Mouse (Mus musculus) heart, embryonic 14.5 days (tissue): Measurements from ENCODE around the gene Prnp. TPM values are rescaled to one million over a fixed set of nuclear protein-coding genes. Genes with fewer than 3 reads are reported as not detected.

Source experiments
- ATAC-seq: fragments of 200-750 bp; cut with Nextera tagmentation; 2 replicates; pipeline ENCODE4 v1.8.0; 2017; ENCODE audit warnings: low read depth, moderate TSS enrichment; ENCODE audit not compliant: insufficient number of reproducible peaks, insufficient read depth, low FRiP score
- H3K27ac ChIP-seq, 2 experiments: fragments of 200-500 bp in 1 of 2; fragments of 300-500 bp in 1 of 2; sonication (generic) in 1 of 2; replicated peaks in 1 of 2; 2 replicates each; pipeline ENCODE4 v1.5.1; 2012 to 2014; ENCODE audit warnings: low read depth in 2 of 2, low read length in 2 of 2, control low read depth in 1 of 2, mild to moderate bottlenecking in 1 of 2, mixed read lengths in 1 of 2; ENCODE audit not compliant: control insufficient read depth in 1 of 2, insufficient read depth in 1 of 2
- H3K27me3 ChIP-seq: fragments of 300-500 bp; sonication (generic); 2 replicates; pipeline ENCODE4 v1.6.1; 2014; ENCODE audit warnings: mild to moderate bottlenecking, low read length, control low read depth; ENCODE audit not compliant: control insufficient read depth, insufficient read depth
- H3K36me3 ChIP-seq: fragments of 300-500 bp; sonication (generic); 2 replicates; pipeline ENCODE4 v1.6.1; 2014; ENCODE audit warnings: mild to moderate bottlenecking, control low read depth, low read length, mixed read lengths; ENCODE audit not compliant: control insufficient read depth, insufficient read depth
- H3K4me1 ChIP-seq, 2 experiments: fragments of 200-500 bp in 1 of 2; fragments of 300-500 bp in 1 of 2; sonication (generic) in 1 of 2; 2 replicates each; pipeline ENCODE4 v1.6.1; 2012 to 2014; ENCODE audit warnings: low read length in 2 of 2, control low read depth in 1 of 2, mixed read lengths in 1 of 2; ENCODE audit not compliant: control insufficient read depth in 2 of 2, insufficient read depth in 2 of 2
- H3K4me2 ChIP-seq: fragments of 300-500 bp; sonication (generic); 2 replicates; pipeline ENCODE4 v1.6.1; 2014; ENCODE audit warnings: mild to moderate bottlenecking, low read length
- H3K4me3 ChIP-seq, 2 experiments: fragments of 200-500 bp in 1 of 2; fragments of 300-500 bp in 1 of 2; sonication (generic) in 1 of 2; 2 replicates each; pipeline ENCODE4 v1.5.1; 2012 to 2014; ENCODE audit warnings: low read length in 2 of 2, mild to moderate bottlenecking in 2 of 2, control low read depth in 1 of 2, low read depth in 1 of 2, moderate library complexity in 1 of 2; ENCODE audit not compliant: control insufficient read depth in 1 of 2, insufficient read depth in 1 of 2
- H3K9ac ChIP-seq: fragments of 300-500 bp; sonication (generic); 2 replicates; pipeline ENCODE4 v1.6.1; 2014; ENCODE audit warnings: mild to moderate bottlenecking, low read length
- H3K9me3 ChIP-seq: fragments of 300-500 bp; sonication (generic); 2 replicates; pipeline ENCODE4 v1.6.1; 2016; ENCODE audit warnings: low read length, control low read depth; ENCODE audit not compliant: control insufficient read depth
- WGBS: fragments of 180-500 bp; shearing (Covaris S2); extraction: QIAGEN DNeasy Blood & Tissue Kit; methylation state at CpG from one replicate; pipeline ENCODE4 v1.1.7; 2014; 5-methylcytosine and 5-hydroxymethylcytosine counted together
- polyA plus RNA-seq: library from polyadenylated mRNA; unstranded; fragments of >200 nt; fragmentation: Nextera tagmentation; extraction: Ambion mirVana; gene quantifications from 2 replicates; pipeline ENCODE4 v1.2.1, GENCODE M21; 2014

Gene Prnp
- polyA plus RNA-seq, 1 experiment from 2014 or later = 75.7 TPM

DNA sequence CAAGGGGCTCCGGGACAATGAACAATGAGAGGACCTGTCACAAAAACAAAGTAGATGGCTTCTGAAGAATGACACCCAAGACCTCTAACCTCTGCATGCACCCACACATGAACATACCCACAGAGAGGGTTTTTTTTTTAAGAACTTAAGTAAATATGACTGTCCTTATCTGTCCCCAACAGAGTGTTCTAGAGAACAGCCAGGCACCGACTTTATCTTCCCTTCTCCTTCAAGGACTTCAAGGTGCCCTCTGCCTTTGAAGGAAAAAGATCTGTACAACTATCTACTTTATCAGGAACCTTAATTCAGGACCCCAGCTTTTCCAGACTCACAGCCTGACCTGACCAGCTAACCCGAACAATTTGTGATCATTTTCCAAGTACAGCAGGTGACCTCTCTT is 30.8 kb downstream of the Prnp start:
- no peak overlapping the region for H3K4me3 ChIP-seq
- no peak for ATAC-seq
- no peaks in the 10 kb centered on the region for H3K9me3 ChIP-seq
- H3K4me1 ChIP-seq = peaks cover 3 to 6% of the 10 kb centered on the region in 2 experiments
- 39% methylated on average over 3 of the region's 3 CpGs for WGBS
- peaks cover 15% of the 10 kb centered on the region for H3K36me3 ChIP-seq
- no peak overlapping the region for H3K9ac ChIP-seq
- H3K4me2 ChIP-seq = no peak overlapping the region
- no peak overlapping the region for H3K27ac ChIP-seq
- no peaks in the 10 kb centered on the region for H3K27me3 ChIP-seq

GRCm38 (mm10) chr2:131941501-131941900 is 31.8 kb downstream of the Prnp start:
- no peak for ATAC-seq
- Histone ChIP-seq H3K4me2 (no peak overlapping the region), H3K9me3 (no peaks in the 10 kb centered on the region), H3K4me3 (no peak overlapping the region), H3K4me1 (peaks cover 0 to 5% of the 10 kb centered on the region in 2 experiments; a peak in 2 of 4 replicates), H3K27ac (no peak overlapping the region), H3K27me3 (no peaks in the 10 kb centered on the region), H3K36me3 (peaks cover 12% of the 10 kb centered on the region), H3K9ac (no peak overlapping the region)
- WGBS = 88% methylated on average over 6 of the region's 6 CpGs

DNA sequence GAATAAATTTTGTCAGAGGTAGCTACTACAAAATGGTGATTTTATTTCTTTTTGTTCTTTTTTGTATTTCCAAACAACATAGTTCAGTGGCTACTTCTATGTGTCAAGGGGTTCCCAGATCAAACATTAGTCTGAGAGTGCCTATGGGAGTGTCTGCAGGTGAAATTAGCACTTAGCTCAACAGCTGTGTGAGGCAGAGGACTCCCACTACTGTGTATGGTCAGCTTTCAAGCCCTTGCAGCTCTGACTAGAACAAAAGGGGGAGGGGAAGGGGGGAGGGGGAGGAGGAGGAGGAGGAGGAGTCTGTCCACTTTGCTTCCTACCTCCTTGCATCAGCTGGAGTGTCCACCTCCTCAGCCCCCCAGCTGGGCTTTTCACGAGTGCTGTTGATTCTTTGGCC is 34.6 kb downstream of the Prnp start:
- H3K4me1 ChIP-seq = peaks cover 0 to 5% of the 10 kb centered on the region in 2 experiments; a peak in 3 of 4 replicates
- H3K4me2 ChIP-seq = no peak overlapping the region
- WGBS = 31% methylated on average over 1 of the region's 1 CpGs
- ATAC-seq = no peak
- no peak overlapping the region for H3K9ac ChIP-seq
- H3K36me3 ChIP-seq = no peaks in the 10 kb centered on the region
- H3K4me3 ChIP-seq = no peak overlapping the region
- no peaks in the 10 kb centered on the region for H3K27me3 ChIP-seq
- H3K9me3 ChIP-seq = no peaks in the 10 kb centered on the region
- no peak overlapping the region for H3K27ac ChIP-seq

DNA sequence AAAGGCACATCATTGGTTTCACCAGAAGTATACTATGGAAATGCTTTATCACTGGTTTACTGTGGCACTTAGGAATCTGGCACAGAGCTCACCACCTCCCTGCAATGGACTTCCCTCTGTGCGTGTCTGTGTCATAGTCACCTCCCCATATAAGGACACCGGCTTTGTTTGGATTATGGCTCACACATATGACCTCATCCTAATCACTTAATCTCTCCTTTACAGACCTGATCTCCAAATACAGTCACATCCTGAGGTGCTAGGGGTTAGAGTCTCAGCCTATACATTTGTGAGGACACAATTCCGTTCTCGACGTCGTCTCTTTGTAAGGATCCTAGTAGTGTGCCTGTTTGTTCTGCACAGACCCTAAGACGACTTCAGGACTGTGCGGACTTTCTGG is 35.5 kb downstream of the Prnp start:
- Histone ChIP-seq H3K27ac (no peak overlapping the region), H3K9ac (no peak overlapping the region), H3K36me3 (no peaks in the 10 kb centered on the region), H3K4me2 (no peak overlapping the region), H3K9me3 (no peaks in the 10 kb centered on the region), H3K4me3 (no peak overlapping the region), H3K4me1 (peaks cover 0 to 5% of the 10 kb centered on the region in 2 experiments; a peak in 3 of 4 replicates), H3K27me3 (no peaks in the 10 kb centered on the region)
- WGBS = 54% methylated on average over 8 of the region's 8 CpGs
- no peak for ATAC-seq

- H3K4me1 ChIP-seq = peaks cover 4 to 10% of the 10 kb centered on the region in 2 experiments; a peak in 3 of 4 replicates
- no peak overlapping the region for H3K27ac ChIP-seq
- H3K4me2 ChIP-seq = no peak overlapping the region
- H3K9ac ChIP-seq = no peak overlapping the region
- WGBS = 81% methylated on average over 6 of the region's 6 CpGs
- no peaks in the 10 kb centered on the region for H3K9me3 ChIP-seq
- no peak for ATAC-seq
- H3K36me3 ChIP-seq = no peaks in the 10 kb centered on the region
- no peaks in the 10 kb centered on the region for H3K27me3 ChIP-seq
- H3K4me3 ChIP-seq = no peak overlapping the region
These were observed 36.0 kb downstream of the Prnp start for GRCm38 (mm10) chr2:131945765-131946164.

GRCm38 (mm10) chr2:131946351-131946750 is 36.6 kb downstream of the Prnp start:
- WGBS = 91% methylated on average over 16 of the region's 16 CpGs
- no peak overlapping the region for H3K9ac ChIP-seq
- no peak overlapping the region for H3K4me3 ChIP-seq
- no peaks in the 10 kb centered on the region for H3K9me3 ChIP-seq
- H3K27me3 ChIP-seq = peaks cover under 1% of the 10 kb centered on the region; the same call in 1 of the 2 replicates
- no peak overlapping the region for H3K27ac ChIP-seq
- no peak for ATAC-seq
- peaks cover 5 to 10% of the 10 kb centered on the region in 2 experiments; a peak in 3 of 4 replicates for H3K4me1 ChIP-seq
- no peak overlapping the region for H3K4me2 ChIP-seq
- H3K36me3 ChIP-seq = no peaks in the 10 kb centered on the region

- Histone ChIP-seq H3K9ac (no peak overlapping the region), H3K27me3 (peaks cover 15% of the 10 kb centered on the region), H3K27ac (no peak overlapping the region), H3K36me3 (no peaks in the 10 kb centered on the region), H3K4me1 (peaks cover 9 to 17% of the 10 kb centered on the region in 2 experiments; a peak in 3 of 4 replicates), H3K4me2 (no peak overlapping the region), H3K4me3 (no peak overlapping the region), H3K9me3 (no peaks in the 10 kb centered on the region)
- ATAC-seq = no peak
- WGBS = 72% methylated on average over 3 of the region's 3 CpGs
These were observed 38.4 kb downstream of the Prnp start for GRCm38 (mm10) chr2:131948156-131948555.
